Mouse (Mus musculus) brain, embryonic 14.5 days (tissue): ENCODE measurements at regions not wholly inside any gene's neighbourhood (a gene's known extent, or its start where the extent isn't known, plus 50 kb on each side); places are given as distances from the start of the nearest gene placed in this dataset.

Experiments used
- DNase-seq: peaks from one replicate; pipeline ENCODE4 v3.0.0-alpha.2; 2011; ENCODE audit warnings: low read depth
- CTCF ChIP-seq: fragments of 200-500 bp; IDR thresholded peaks from 2 replicates; pipeline ENCODE4 v1.5.1; 2012; ENCODE audit warnings: inconsistent platforms, mild to moderate bottlenecking, moderate library complexity, borderline replicate concordance; ENCODE audit not compliant: insufficient read depth, insufficient read length; ENCODE audit errors: extremely low read depth
- POLR2A ChIP-seq: fragments of 200-500 bp; IDR thresholded peaks from 2 replicates; pipeline ENCODE4 v1.6.1; 2012; ENCODE audit warnings: mild to moderate bottlenecking, inconsistent platforms, borderline replicate concordance; ENCODE audit not compliant: poor library complexity, insufficient read depth, insufficient read length, severe bottlenecking; ENCODE audit errors: extremely low read depth

- DNase-seq, result no peak
- no peak for TF ChIP-seq POLR2A
- no peak for TF ChIP-seq CTCF
Measured at GRCm38 (mm10) chr10:98694690-98695370, 219.4 kb upstream of the Atp2b1 start.

GRCm38 (mm10) chr10:98695371-98695725 lies 218.9 kb upstream of the Atp2b1 start:
- DNase-seq, result no peak
- no peak for TF ChIP-seq CTCF
- no peak for TF ChIP-seq POLR2A

GRCm38 (mm10) chr10:98697866-98698265 lies 216.3 kb upstream of the Atp2b1 start:
- no peak for DNase-seq
- no peak for TF ChIP-seq CTCF
- TF ChIP-seq POLR2A, result no peak

GRCm38 (mm10) chr10:98699579-98699978 lies 214.6 kb upstream of the Atp2b1 start:
- TF ChIP-seq POLR2A (no peak), CTCF (no peak)
- DNase-seq, result no peak

GRCm38 (mm10) chr10:98700407-98700806 lies 213.8 kb upstream of the Atp2b1 start:
- no peak for DNase-seq
- no peak for TF ChIP-seq POLR2A
- TF ChIP-seq CTCF, result no peak

GRCm38 (mm10) chr10:98701285-98701684 lies 212.9 kb upstream of the Atp2b1 start:
- no peak for DNase-seq
- no peak for TF ChIP-seq CTCF
- TF ChIP-seq POLR2A, result no peak

GRCm38 (mm10) chr10:98702470-98703215 lies 211.6 kb upstream of the Atp2b1 start:
- no peak for TF ChIP-seq CTCF
- no peak for TF ChIP-seq POLR2A
- no peak for DNase-seq

- TF ChIP-seq POLR2A (no peak), CTCF (no peak)
- peak; percentile 14 for DNase-seq
Measured at GRCm38 (mm10) chr10:98703642-98704293, 210.4 kb upstream of the Atp2b1 start.

- TF ChIP-seq POLR2A (no peak), CTCF (no peak)
- DNase-seq, result no peak
Measured at GRCm38 (mm10) chr10:98704559-98704958, 209.6 kb upstream of the Atp2b1 start.

- DNase-seq, result no peak
- TF ChIP-seq CTCF, result no peak
- TF ChIP-seq POLR2A, result no peak
Measured at GRCm38 (mm10) chr10:98717856-98718255, 196.3 kb upstream of the Atp2b1 start.

- TF ChIP-seq POLR2A (no peak), CTCF (no peak)
Measured at GRCm38 (mm10) chr10:98718706-98719105, 195.5 kb upstream of the Atp2b1 start.

GRCm38 (mm10) chr10:98720256-98721005 lies 193.8 kb upstream of the Atp2b1 start:
- no peak for DNase-seq
- TF ChIP-seq CTCF, result no peak
- no peak for TF ChIP-seq POLR2A

More at GRCm38 (mm10) chr10:98718706-98719105, 195.5 kb upstream of the Atp2b1 start:
- DNase-seq, result no peak

- TF ChIP-seq CTCF, result no peak
- TF ChIP-seq POLR2A, result no peak
- DNase-seq, result no peak
Measured at GRCm38 (mm10) chr10:98725110-98725509, 189.1 kb upstream of the Atp2b1 start.
